Mouse (Mus musculus) E14TG2a.4 (cell line): ENCODE results near the gene Ppp4c.

Source experiments
- H3K27me3 ChIP-seq: 2 replicates; pipeline ENCODE4 v1.6.1; 2014; ENCODE audit warnings: low read length, control low read depth; ENCODE audit not compliant: insufficient read depth
- H3K36me3 ChIP-seq: 2 replicates; pipeline ENCODE4 v1.6.1; 2014; ENCODE audit warnings: low read length, control low read depth; ENCODE audit not compliant: insufficient read depth
- H3K4me1 ChIP-seq: replicated peaks from 2 replicates; pipeline ENCODE4 v1.6.1; 2014; ENCODE audit warnings: low read depth, low read length, control low read depth
- H3K4me3 ChIP-seq: replicated peaks from 2 replicates; pipeline ENCODE4 v1.5.1; 2014; ENCODE audit warnings: mild to moderate bottlenecking, low read length
- H3K9me3 ChIP-seq: 2 replicates; pipeline ENCODE4 v1.6.1; 2014; ENCODE audit warnings: low read length, control low read depth
- CTCF ChIP-seq: conservative IDR thresholded peaks from 2 replicates; pipeline ENCODE4 v1.5.1; 2014; ENCODE audit warnings: low read length
- NANOG ChIP-seq: IDR thresholded peaks from 2 replicates; pipeline ENCODE4 v1.6.1; 2014; ENCODE audit warnings: borderline replicate concordance, low read length, mixed read lengths
- POU5F1 ChIP-seq: IDR thresholded peaks from 2 replicates; pipeline ENCODE4 v1.6.1; 2014; ENCODE audit warnings: low read length, borderline replicate concordance

Gene Ppp4c

DNA sequence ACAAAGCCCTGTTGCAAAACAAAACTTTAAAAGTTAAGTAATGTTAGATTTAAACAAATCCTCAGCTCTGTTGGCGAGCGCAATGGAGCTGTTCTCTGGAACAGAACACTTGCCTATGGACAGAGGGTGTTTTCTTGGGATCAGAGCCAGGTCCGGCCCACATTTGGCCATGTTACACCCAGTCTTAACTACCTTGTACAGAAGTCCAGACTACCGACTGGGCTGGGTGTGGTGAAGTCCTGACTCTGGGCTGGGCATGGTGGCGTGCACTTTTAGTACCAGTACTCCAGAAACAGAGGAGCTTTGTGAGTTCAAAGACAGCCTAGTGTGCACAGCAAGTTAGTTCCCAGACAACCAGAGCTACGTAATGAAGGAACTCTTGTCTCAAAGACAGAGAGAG, 14.7 kb upstream of the Ppp4c start:
- Histone ChIP-seq H3K36me3 (peaks cover 54% of the 10 kb centered on the region), H3K9me3 (no peaks in the 10 kb centered on the region), H3K4me1 (peaks cover 41% of the 10 kb centered on the region), H3K27me3 (no peaks in the 10 kb centered on the region), H3K4me3 (no peak overlapping the region)
- TF ChIP-seq NANOG (no peak), POU5F1 (no peak), CTCF (no peak)

DNA sequence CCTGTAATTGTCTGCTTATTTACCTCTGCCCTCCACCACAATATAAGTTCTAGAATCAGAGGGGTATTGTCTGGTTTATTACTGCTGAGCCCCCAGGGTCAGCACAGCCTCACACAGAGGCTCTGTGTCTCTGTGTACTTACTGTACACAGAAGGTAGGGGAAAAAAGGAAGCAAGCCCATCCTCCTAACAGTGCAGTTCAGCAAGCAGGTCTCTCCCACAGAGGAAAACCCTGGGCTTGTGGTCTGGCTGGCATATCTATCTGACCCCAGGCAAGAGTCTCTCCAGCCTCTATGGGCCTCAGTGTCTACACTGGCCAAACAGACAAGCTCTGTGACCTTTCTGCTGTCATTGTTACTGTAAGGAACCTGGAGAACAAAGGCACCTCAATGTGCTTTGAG, 11.5 kb upstream of the Ppp4c start:
- H3K27me3 ChIP-seq = no peaks in the 10 kb centered on the region
- H3K36me3 ChIP-seq = peaks cover 56% of the 10 kb centered on the region
- H3K4me3 ChIP-seq = no peak overlapping the region
- no peak for TF ChIP-seq CTCF
- TF ChIP-seq NANOG = no peak
- TF ChIP-seq POU5F1 = no peak
- no peaks in the 10 kb centered on the region for H3K9me3 ChIP-seq
- peaks cover 44% of the 10 kb centered on the region for H3K4me1 ChIP-seq

DNA sequence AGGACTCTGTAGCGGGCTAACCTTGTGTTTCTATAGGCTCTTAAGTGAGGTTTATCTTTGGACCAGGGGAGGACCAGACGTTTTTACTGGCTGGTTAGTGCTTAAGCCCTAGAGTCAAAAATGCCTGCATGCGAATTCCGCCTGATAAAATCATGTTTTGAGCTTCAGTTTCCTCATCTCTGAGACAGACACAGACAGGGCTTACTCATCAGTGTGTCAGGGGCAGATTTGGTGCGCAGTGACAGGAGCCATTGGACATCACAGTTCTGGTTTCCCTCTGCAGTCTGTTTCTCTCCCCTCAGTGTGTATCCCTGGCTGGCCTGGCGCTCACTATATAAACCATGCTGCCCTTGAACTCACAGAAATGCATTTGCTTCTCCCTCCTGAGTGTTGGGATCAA, 10.9 kb upstream of the Ppp4c start:
- TF ChIP-seq NANOG (no peak), CTCF (no peak), POU5F1 (no peak)
- Histone ChIP-seq H3K27me3 (no peaks in the 10 kb centered on the region), H3K4me3 (no peak overlapping the region), H3K9me3 (no peaks in the 10 kb centered on the region), H3K4me1 (peaks cover 38% of the 10 kb centered on the region), H3K36me3 (peaks cover 60% of the 10 kb centered on the region)

DNA sequence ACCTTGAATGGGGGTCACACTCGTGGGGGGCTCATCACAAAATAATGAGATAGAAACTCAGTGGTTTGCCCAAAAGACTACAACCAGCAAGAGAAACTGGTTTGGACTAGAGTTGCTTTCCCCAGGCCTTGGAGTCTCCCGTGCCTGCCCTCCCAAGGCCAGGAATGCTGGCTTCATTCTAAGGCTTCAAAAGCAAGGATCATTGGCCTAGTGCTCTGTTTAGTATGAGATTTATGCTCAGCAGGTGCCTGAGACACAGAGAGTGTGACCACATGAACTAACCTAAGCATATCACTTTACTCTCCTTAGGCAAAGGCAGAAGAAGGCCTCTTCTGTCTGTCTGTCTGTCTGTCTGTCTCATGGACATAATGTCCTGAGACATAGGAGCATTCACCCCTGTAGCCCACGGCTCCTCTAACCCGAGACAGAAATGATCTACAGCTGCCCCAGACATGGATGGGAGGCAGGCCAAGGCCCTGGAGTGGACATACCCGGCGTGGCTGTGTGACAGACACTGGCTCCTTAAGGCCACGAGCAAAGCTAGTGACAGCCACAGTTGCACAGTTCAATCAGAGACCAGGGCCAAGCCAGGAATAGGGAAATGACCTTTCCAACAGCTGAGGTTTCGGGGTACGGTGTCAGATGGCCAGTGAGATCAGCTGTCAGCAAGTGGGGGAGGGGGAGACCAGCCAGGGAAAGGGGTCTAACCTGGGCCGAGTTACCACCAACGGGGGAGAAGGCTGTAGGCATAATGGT, 10.0 kb upstream of the Ppp4c start:
- Histone ChIP-seq H3K4me1 (peaks cover 32% of the 10 kb centered on the region), H3K27me3 (no peaks in the 10 kb centered on the region), H3K4me3 (no peak overlapping the region), H3K36me3 (peaks cover 64% of the 10 kb centered on the region), H3K9me3 (no peaks in the 10 kb centered on the region)
- TF ChIP-seq NANOG (no peak), POU5F1 (no peak)

DNA sequence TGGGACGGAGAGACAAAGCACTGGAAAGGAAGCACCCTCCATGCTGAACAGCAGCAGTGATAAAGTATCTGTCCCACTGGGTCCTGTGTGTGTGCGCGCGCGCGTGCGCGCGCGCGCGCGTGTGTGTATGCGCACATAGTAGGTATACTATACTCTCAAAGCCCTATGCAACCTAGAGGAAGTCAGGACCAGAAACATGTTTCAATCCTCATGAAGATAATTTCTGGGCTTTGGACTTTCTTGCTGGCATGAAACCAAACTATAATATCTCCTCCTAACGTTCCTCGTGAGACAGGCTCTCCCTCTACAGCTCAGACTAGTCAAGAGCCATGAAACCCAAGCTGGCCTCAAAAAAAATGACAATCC, 8.7 kb upstream of the Ppp4c start:
- TF ChIP-seq POU5F1 = no peak
- no peak for TF ChIP-seq CTCF
- TF ChIP-seq NANOG = no peak

DNA sequence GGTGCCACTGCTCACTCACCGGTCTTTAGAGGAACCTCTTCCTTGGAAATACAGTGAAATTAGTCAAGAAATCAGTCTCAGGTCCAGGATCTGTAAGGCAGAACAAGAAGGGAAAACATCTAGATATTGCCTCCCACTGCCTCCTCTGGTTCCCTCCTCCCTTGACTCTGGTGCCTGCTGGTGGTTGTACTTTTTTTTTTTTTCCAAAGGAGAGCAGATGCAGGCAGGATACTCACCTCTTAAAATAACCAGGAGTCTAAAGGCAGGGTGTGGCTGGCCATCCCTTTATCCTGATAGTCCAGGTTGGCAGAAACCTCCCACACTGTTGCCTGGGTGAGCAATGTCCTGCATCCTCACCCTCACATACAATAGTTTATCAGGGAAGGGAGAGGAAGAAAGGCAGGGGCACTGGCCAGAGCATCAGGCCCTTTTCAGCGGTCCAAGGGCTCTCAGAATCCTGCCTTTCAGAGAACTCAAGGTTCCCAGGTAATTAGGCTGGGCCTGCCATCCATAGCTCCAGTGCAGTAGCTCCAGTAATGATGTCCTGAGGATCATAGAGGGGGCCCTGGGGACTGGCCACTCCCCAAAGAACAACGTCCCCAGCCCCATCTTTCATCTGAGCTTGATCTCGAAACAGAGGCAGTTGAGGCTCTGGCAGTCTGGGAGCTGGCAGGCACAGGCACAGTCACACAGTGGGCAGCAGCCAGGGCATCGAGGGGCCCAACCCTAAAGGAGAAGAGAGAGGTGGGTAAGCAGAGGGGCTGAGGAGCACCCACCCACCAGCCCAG, 8.2 kb upstream of the Ppp4c start:
- TF ChIP-seq NANOG = no peak
- TF ChIP-seq CTCF = no peak
- no peak for TF ChIP-seq POU5F1
- H3K36me3 ChIP-seq = peaks cover 66% of the 10 kb centered on the region

More for the DNA sequence above, 8.7 kb upstream of the Ppp4c start:
- Histone ChIP-seq H3K4me1 (peaks cover 42% of the 10 kb centered on the region), H3K9me3 (no peaks in the 10 kb centered on the region), H3K4me3 (peak overlapping the region; percentile 87), H3K36me3 (peaks cover 64% of the 10 kb centered on the region), H3K27me3 (no peaks in the 10 kb centered on the region)

DNA sequence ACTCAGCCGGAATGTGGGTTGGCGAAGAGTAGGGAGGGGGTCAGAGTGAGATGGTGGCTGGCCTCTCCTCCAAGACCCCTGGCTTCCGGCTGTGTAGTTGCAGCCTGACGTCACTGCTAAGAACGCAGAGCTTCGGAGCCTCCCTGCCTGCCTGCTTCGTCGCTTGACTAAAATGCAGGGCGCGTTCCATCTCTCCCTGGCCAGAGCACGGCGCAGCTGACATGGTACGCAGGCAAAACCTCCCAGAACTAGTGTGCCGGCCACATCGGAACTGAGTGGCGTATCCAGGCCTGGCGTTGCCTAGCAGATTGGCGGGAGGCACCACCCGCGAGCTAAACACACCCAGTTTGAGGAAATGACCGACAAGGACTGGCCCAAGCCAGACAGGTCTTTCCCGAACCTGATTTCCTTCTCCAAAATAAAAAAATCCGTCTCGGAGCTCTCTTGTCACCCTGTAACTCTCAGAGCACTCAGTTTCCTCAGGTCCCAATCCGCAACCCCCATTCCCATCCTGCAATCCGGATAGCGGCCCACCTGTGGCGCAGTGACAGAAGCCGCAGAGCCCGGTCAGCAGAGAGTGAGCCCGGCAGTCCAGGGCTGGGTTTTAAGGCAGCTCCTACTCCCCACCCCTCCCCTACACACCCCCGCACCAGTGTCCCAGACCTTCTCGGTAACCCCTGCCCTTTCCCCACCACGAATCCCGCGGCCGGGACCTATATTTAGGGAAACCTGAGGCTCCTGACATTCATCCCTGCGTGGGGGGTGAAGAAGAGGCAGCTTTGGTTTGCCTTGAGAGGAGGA, 7.4 kb upstream of the Ppp4c start:
- H3K4me1 ChIP-seq = peaks cover 54% of the 10 kb centered on the region
- no peak for TF ChIP-seq POU5F1
- TF ChIP-seq CTCF = no peak
- no peak for TF ChIP-seq NANOG
- peaks cover 68% of the 10 kb centered on the region for H3K36me3 ChIP-seq
- H3K27me3 ChIP-seq = no peaks in the 10 kb centered on the region
- H3K9me3 ChIP-seq = no peaks in the 10 kb centered on the region
- peak overlapping the region; percentile 87 for H3K4me3 ChIP-seq

More for the DNA sequence above, 8.2 kb upstream of the Ppp4c start:
- H3K9me3 ChIP-seq = no peaks in the 10 kb centered on the region
- peaks cover 47% of the 10 kb centered on the region for H3K4me1 ChIP-seq
- H3K4me3 ChIP-seq = peak overlapping the region; percentile 87
- no peaks in the 10 kb centered on the region for H3K27me3 ChIP-seq

DNA sequence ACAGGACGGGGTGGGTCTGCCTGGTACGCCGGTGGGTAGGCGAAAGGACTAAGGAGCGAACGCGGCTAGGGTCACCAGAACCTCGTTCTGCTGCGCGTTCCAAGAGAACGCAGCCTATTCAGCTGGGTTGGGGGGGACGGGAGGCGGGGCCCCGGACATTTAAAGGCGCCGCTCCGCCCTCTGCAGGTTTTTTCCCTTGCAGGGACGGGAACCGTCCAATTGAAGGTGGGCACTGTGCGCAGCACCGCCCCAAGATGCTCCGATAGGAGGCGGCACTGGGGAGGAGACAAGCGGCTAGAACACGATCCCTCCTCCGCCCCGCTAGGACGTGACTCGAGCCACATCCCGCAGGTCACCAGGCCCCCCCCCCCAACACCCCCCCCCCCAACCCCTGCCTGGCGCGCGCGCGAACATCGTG, 6.8 kb upstream of the Ppp4c start:
- no peak for TF ChIP-seq CTCF
- no peak for TF ChIP-seq POU5F1
- TF ChIP-seq NANOG = no peak
- H3K36me3 ChIP-seq = peaks cover 68% of the 10 kb centered on the region
- peaks cover 59% of the 10 kb centered on the region for H3K4me1 ChIP-seq
- no peaks in the 10 kb centered on the region for H3K9me3 ChIP-seq
- H3K27me3 ChIP-seq = no peaks in the 10 kb centered on the region
- peak overlapping the region; percentile 99 for H3K4me3 ChIP-seq
